Comparison of ENCODE assay signal across 1 mouse cellular context in genomic region chr4:137603449-137604171, GRCm38 (mm10).
TF ChIP-seq lines count a peak whose summit lies in the region.

No protein-coding gene starts in this region.

TF ChIP-seq in MEL, 35 proteins besides CTCF, POLR2A, EP300 and RAD21 (continued from another document):
- no peak for TF ChIP-seq SMC3 (IDR thresholded peaks at IDR 0.05; ENCODE audit: low read depth, low read length)
- no peak for TF ChIP-seq CHD1 (IDR thresholded peaks at IDR 0.05; ENCODE audit: low read depth, low read length)
- no peak for TF ChIP-seq MEF2A (IDR thresholded peaks at IDR 0.05; ENCODE audit: extremely low read depth, insufficient replicate concordance, low read depth, low read length, poor library complexity, severe bottlenecking)
- TF ChIP-seq E2F4 (IDR thresholded peaks at IDR 0.05; ENCODE audit: borderline replicate concordance, low read depth, low read length): no peak
TF ChIP-seq in MEL: peak in this region for 0.
